Mouse (Mus musculus) ES-E14 (cell line): ENCODE data around the gene Lims1. TPM values are rescaled to one million over a fixed set of nuclear protein-coding genes. Genes with fewer than 3 reads are reported as not detected.
A peak's percentile ranks its signal among the peaks of the same experiment; 100 is the strongest.

Experiments used
- DNase-seq: peaks from one replicate; pipeline ENCODE4 v3.0.0-alpha.2; 2013; ENCODE audit warnings: low read depth, low spot score
- H3K27ac ChIP-seq: 2 replicates; pipeline ENCODE4 v1.5.1; 2012; ENCODE audit warnings: low read depth, mild to moderate bottlenecking, low read length, moderate library complexity, mixed read lengths; ENCODE audit not compliant: poor library complexity, insufficient read depth, severe bottlenecking
- H3K36me3 ChIP-seq: 2 replicates; pipeline ENCODE4 v1.6.1; 2012; ENCODE audit warnings: mild to moderate bottlenecking, low read length, moderate library complexity, mixed read lengths; ENCODE audit not compliant: control insufficient read depth, poor library complexity, insufficient read depth, severe bottlenecking
- H3K4me1 ChIP-seq, 2 experiments: fragments of 150-350 bp in 1 of 2; sonication (generic) in 1 of 2; 2 replicates each; pipeline ENCODE4 v1.6.1; 2012; ENCODE audit warnings: low read length in 2 of 2, mild to moderate bottlenecking in 1 of 2, mixed read lengths in 1 of 2; ENCODE audit not compliant: control insufficient read depth in 2 of 2, insufficient read depth in 2 of 2, poor library complexity in 1 of 2
- H3K4me3 ChIP-seq, 2 experiments: fragments of 150-350 bp in 1 of 2; sonication (generic) in 1 of 2; 2 replicates each; pipeline ENCODE4 v1.5.1; 2012; ENCODE audit warnings: low read length in 2 of 2, low read depth in 1 of 2, mild to moderate bottlenecking in 1 of 2, mixed read lengths in 1 of 2; ENCODE audit not compliant: insufficient read depth in 1 of 2, poor library complexity in 1 of 2, severe bottlenecking in 1 of 2
- H3K9ac ChIP-seq: 2 replicates; pipeline ENCODE4 v1.6.1; 2012; ENCODE audit warnings: low read depth, mild to moderate bottlenecking, low read length, mixed read lengths; ENCODE audit not compliant: poor library complexity, insufficient read depth, severe bottlenecking
- H3K9me3 ChIP-seq: fragments of 150-350 bp; sonication (generic); 2 replicates; pipeline ENCODE4 v1.6.1; 2012; ENCODE audit warnings: low read depth, mild to moderate bottlenecking, low read length; ENCODE audit not compliant: control insufficient read depth, insufficient read depth
- CHD2 ChIP-seq: IDR thresholded peaks from 2 replicates; pipeline ENCODE4 v1.6.1; 2014; ENCODE audit warnings: mild to moderate bottlenecking, low read depth, low read length, inconsistent platforms
- HCFC1 ChIP-seq: IDR thresholded peaks from 2 replicates; pipeline ENCODE4 v1.6.1; 2012; ENCODE audit warnings: low read length, inconsistent platforms, borderline replicate concordance; ENCODE audit not compliant: insufficient read depth
- MAFK ChIP-seq: IDR thresholded peaks from 2 replicates; pipeline ENCODE4 v1.6.1; 2014; ENCODE audit warnings: mild to moderate bottlenecking, low read depth, low read length, inconsistent platforms; ENCODE audit not compliant: insufficient read depth
- ZC3H11A ChIP-seq: IDR thresholded peaks from 2 replicates; pipeline ENCODE4 v1.6.1; 2012; ENCODE audit warnings: low read depth, mild to moderate bottlenecking, inconsistent platforms, low read length, borderline replicate concordance
- ZNF384 ChIP-seq: IDR thresholded peaks from 2 replicates; pipeline ENCODE4 v1.6.1; 2012; ENCODE audit warnings: low read depth, low read length, inconsistent platforms
- in situ Hi-C, 2 experiments: fragments of 600-800 bp; cut with MboI; formaldehyde crosslinking; loops; one replicate each; pipeline ENCODE4 v1.15.1; 2025; ENCODE audit warnings: low sequenced_read_pairs in 2 of 2, inconsistent platforms in 1 of 2; ENCODE audit not compliant: unreplicated experiment in 2 of 2
- total RNA-seq: library from RNA; depleted of rRNA; stranded (reverse); fragments of 300-350 nt; gene quantifications from 2 replicates; pipeline ENCODE4 v1.2.3, GENCODE M21; 2012; rRNA removed

Gene Lims1
- total RNA-seq = 51.0 and 59.8 TPM in 2 replicates

GRCm38 (mm10) chr10:58323028-58323991 is at the start of gene Lims1:
Gene Lims1 (plus strand): TSS chr10:58323466.
- TF ChIP-seq CHD2 (no peak), HCFC1 (peak; percentile 21; the same call in 1 of the 2 replicates)
- H3K9ac ChIP-seq = peak within 1 kb of the TSS; percentile 95
- peak within 1 kb of the TSS; percentile 88 to 95 for H3K4me3 ChIP-seq
- DNase-seq = peak; percentile 99
- no peaks in the 10 kb centered on the region for H3K9me3 ChIP-seq
- no peaks in the 10 kb centered on the region for H3K36me3 ChIP-seq
- in situ Hi-C loops = no loop called here
- H3K4me1 ChIP-seq = peaks cover 10 to 13% of the 10 kb centered on the region in 2 experiments
- H3K27ac ChIP-seq = peak within 1 kb of the TSS; percentile 79

- H3K27ac ChIP-seq = no peak overlapping the region
- DNase-seq = no peak
- no peak overlapping the region for H3K9ac ChIP-seq
- in situ Hi-C loops = no loop called here
- H3K9me3 ChIP-seq = no peaks in the 10 kb centered on the region
- no peaks in the 10 kb centered on the region for H3K4me1 ChIP-seq
- no peak overlapping the region for H3K4me3 ChIP-seq
- TF ChIP-seq HCFC1 (no peak), ZNF384 (no peak), ZC3H11A (no peak), MAFK (no peak), CHD2 (no peak)
- H3K36me3 ChIP-seq = peaks cover 9% of the 10 kb centered on the region
Observed at GRCm38 (mm10) chr10:58282238-58282637, 41.0 kb upstream of the Lims1 start.

- Histone ChIP-seq H3K9ac (no peak overlapping the region), H3K4me1 (no peaks in the 10 kb centered on the region), H3K36me3 (peaks cover 25% of the 10 kb centered on the region), H3K27ac (no peak overlapping the region), H3K4me3 (no peak overlapping the region), H3K9me3 (no peaks in the 10 kb centered on the region)
- TF ChIP-seq MAFK (no peak), ZC3H11A (no peak)
- in situ Hi-C loops = no loop called here
- DNase-seq = no peak
Observed at GRCm38 (mm10) chr10:58290742-58291141, 32.5 kb upstream of the Lims1 start.

GRCm38 (mm10) chr10:58294246-58294645 is 29.0 kb upstream of the Lims1 start:
- Histone ChIP-seq H3K4me3 (no peak overlapping the region), H3K9ac (no peak overlapping the region), H3K27ac (no peak overlapping the region), H3K9me3 (no peaks in the 10 kb centered on the region), H3K36me3 (peaks cover 28% of the 10 kb centered on the region), H3K4me1 (no peaks in the 10 kb centered on the region)
- no peak for DNase-seq
- TF ChIP-seq MAFK (no peak), ZC3H11A (no peak), ZNF384 (no peak), HCFC1 (no peak), CHD2 (no peak)
- in situ Hi-C loops = no loop called here

- no peak for TF ChIP-seq ZNF384
- no peak for TF ChIP-seq CHD2
- no peak for TF ChIP-seq MAFK
- no peak overlapping the region for H3K4me3 ChIP-seq
- no peak overlapping the region for H3K27ac ChIP-seq
- in situ Hi-C loops = no loop called here
- peaks cover 25% of the 10 kb centered on the region for H3K36me3 ChIP-seq
- no peak overlapping the region for H3K9ac ChIP-seq
- no peaks in the 10 kb centered on the region for H3K9me3 ChIP-seq
- no peaks in the 10 kb centered on the region for H3K4me1 ChIP-seq
- DNase-seq = no peak
Observed at GRCm38 (mm10) chr10:58295605-58296004, 27.7 kb upstream of the Lims1 start.
